Mouse (Mus musculus): Measurements from ENCODE around the gene Armc10. TPM values are rescaled to one million over a fixed set of nuclear protein-coding genes. Genes with fewer than 3 reads are reported as not detected.
A peak's percentile ranks its signal among the peaks of the same experiment; 100 is the strongest.

Armc10 gene
- total RNA-seq, 2 experiments from 2014 or later: 19.2 to 20.9 TPM

DNA sequence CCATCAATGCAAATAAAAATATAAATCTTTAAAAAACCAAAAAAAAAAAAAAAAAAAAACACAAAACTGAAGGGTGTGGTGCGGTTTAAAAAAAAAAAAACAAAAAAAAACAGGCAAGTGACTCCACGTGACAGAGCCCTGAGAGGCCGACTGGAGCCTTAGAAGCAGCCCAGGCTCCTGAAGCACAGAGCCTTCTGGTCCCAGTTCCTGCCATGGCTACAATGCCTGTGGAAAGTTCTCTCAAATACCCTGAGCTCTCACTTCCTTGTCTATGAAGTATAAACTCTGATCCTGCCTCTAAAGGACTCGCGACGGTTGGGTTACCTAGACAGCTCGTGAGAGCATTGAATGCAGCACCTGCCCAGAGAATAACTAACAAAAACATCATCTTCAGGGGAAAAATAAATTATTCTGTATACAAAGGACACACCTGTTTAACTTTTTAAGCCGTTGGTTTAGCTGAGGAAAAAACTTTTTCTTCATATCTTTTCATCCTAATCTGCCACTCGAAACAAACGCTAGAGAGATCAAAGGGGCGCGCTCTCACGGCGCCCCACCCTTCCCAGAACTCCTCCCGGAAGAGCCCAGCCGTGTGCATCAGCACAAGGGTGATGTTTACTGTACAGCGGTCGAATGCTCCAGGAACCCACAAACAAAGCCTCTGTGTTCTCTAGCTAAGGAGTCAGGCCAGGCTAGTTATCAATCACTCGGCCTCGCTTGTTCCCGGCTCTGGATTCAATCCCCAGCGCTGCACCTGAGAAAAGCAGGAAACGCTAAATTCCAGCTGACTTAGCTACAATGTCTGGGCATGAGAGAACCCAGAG, 27.4 kb downstream of the Armc10 start:
- intact Hi-C loops (cut with DNase I): no loop called here
- TF ChIP-seq CTCF (IDR thresholded peaks at IDR 0.05): no peak
- DNase-seq (ENCODE audit: extremely low spot score in 1 of 2, low spot score in 2 of 2): no peak
- Histone ChIP-seq H3K4me3 (peak overlapping the region; percentile 37), H3K27ac (peak overlapping the region; percentile 64)

DNA sequence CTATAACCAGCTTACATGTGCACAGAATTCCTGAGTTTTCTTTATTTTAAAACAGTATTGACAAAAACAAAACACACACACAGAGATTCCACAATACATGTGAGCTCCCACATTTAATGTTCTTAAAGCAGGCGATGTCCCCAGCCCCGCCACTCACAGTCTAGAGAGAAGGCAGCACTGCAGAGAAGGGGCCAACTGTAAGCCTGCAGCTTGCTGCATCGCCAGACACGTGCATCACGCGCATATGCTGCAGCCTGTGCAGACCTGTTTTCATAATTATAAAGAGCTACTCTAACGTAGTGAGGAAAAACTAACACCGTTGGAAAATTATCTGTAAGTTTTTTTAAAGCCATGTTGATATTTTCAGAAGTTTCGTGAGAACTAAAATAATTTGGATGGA, 28.1 kb downstream of the Armc10 start:
- Histone ChIP-seq H3K27ac (peak overlapping the region; percentile 24; the same call in 1 of the 2 replicates), H3K4me3 (no peak overlapping the region)
- intact Hi-C loops (cut with DNase I): no loop called here
- no peak for TF ChIP-seq CTCF (IDR thresholded peaks at IDR 0.05)
- DNase-seq (ENCODE audit: extremely low spot score in 1 of 2, low spot score in 2 of 2): no peak

DNA sequence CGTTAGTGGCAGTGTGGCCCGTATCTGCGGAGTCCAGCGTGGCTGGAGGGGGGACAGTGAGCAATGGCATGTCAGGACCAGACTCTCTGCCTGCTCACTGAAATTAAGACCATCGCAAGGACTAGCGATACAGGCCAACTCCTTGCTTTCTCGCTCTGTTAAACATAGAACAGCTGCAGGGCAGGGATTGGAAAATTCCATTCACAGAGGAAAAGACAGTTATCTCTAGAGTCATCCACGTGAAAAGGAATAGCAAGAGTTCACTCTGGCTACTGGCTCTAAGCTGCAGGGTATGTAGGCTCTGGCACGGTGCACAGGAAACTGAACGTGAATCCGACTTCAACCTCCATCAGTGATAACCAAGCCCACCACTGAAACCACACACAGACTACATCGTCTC, 29.4 kb downstream of the Armc10 start:
- no peak for DNase-seq (ENCODE audit: extremely low spot score in 1 of 2, low spot score in 2 of 2)
- no peak for TF ChIP-seq CTCF (IDR thresholded peaks at IDR 0.05)
- Histone ChIP-seq H3K27ac (no peak overlapping the region), H3K4me3 (no peak overlapping the region)
- intact Hi-C loops (cut with DNase I): no loop called here

DNA sequence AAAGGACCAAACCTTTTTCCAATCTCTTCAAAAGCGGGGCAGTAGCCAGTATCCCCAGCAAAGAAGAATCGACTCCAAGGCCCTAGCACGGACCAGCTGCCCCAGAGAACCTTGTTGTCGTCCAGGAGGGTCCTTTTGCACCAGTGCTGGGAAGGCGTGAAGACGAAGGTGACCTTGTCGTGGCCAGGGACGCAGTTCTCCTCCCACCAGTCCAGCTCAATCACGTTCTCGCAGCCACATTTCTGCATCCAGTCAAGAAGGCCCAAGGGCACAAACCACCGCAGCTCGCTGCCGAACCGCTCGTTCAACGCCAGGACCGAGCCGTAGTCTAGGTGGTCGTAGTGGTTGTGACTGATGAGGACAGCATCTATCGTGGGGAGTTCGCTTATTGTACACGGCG, 29.9 kb downstream of the Armc10 start:
- H3K4me3 ChIP-seq: no peak overlapping the region
- no peak overlapping the region for H3K27ac ChIP-seq
- intact Hi-C loops (cut with DNase I): no loop called here
- TF ChIP-seq CTCF (IDR thresholded peaks at IDR 0.05): no peak
- no peak for DNase-seq (ENCODE audit: extremely low spot score in 1 of 2, low spot score in 2 of 2)

DNA sequence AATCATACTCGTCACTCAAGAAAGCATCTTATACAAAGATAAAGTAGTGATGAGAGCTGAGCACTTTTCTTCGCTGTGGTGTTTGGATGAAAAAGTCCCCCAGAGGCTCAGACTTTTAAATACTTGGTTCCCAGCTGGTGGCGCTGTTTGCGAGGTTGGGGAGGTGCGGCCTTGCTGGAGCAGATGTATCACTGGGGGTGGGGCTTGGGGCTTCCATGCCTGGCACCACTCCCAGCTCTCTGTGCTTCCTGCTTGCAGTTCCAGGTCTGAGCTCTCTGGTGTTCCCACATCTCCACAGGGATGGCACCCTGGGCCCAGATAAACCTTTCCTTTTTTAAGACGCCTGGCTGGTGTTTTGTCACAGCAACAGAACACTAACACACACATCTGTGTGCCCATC, 32.3 kb downstream of the Armc10 start:
- intact Hi-C loops (cut with DNase I): no loop called here
- Histone ChIP-seq H3K4me3 (no peak overlapping the region), H3K27ac (no peak overlapping the region)
- DNase-seq (ENCODE audit: extremely low spot score in 1 of 2, low spot score in 2 of 2): no peak
- TF ChIP-seq CTCF (IDR thresholded peaks at IDR 0.05): no peak; the same call in 1 of the 2 replicates

DNA sequence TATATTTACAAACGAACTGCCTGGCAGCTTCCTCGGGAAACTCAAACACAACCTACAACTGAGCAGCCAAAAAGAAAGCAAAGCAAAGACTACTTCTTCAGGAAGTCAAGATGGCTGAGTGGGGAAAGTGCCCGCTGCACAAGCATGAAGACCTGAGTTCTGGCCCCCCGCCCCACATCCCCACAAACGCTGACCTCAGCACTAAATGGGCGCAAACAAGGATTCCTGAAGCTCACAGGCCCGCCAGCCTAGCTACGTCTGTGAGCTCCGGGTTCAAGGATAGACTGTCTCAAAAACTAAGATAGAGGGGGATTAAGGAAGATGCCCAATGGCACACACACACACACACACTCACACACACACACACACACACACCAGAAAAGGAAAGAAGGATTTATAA, 32.8 kb downstream of the Armc10 start:
- TF ChIP-seq CTCF (IDR thresholded peaks at IDR 0.05): no peak
- no peak for DNase-seq (ENCODE audit: extremely low spot score in 1 of 2, low spot score in 2 of 2)
- intact Hi-C loops (cut with DNase I): no loop called here
- Histone ChIP-seq H3K27ac (no peak overlapping the region), H3K4me3 (no peak overlapping the region)

DNA sequence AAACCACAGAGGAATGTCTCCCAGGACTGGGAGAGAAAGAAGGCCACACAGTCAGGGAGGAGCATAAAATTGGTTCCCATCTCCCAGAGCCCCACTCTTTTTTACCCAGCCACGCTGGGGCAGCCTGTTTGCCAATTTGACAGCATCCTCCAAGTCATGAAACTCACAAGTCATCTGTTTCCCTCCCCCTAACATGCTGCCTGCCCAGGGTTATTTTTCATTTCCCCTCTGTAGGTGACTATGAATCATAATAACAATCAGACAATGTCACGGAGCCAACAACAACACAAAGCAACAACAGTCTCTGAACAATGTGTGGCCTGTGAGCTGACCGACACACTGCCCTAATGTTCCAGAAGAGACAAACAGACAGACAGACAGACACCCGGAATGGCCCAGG, 34.4 kb downstream of the Armc10 start:
- peak overlapping the region; percentile 0; the same call in 1 of the 2 replicates for H3K27ac ChIP-seq
- no peak overlapping the region for H3K4me3 ChIP-seq
- no peak for DNase-seq (ENCODE audit: extremely low spot score in 1 of 2, low spot score in 2 of 2)
- no peak for TF ChIP-seq CTCF (IDR thresholded peaks at IDR 0.05)
- intact Hi-C loops (cut with DNase I): no loop called here

DNA sequence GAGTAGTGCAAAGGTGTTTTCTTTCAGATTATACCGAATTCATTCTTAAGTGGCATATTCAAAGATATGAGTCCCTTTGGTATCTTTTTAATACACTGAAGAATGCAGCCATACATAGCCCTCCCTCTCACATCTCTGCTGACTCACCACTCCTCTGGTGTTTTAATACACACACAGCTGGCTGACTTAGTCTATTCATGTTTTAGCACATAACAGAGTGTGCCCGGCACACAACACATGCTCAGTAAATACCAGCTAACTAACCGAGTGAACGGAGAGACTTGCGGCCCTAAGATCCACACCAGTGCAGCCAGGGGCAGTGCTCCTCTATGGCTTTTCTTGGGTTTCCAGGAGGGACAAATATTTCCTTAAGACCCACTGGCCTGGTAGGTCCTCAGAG, 35.3 kb downstream of the Armc10 start:
- DNase-seq (ENCODE audit: extremely low spot score in 1 of 2, low spot score in 2 of 2): no peak
- Histone ChIP-seq H3K4me3 (no peak overlapping the region), H3K27ac (peak overlapping the region; percentile 59)
- intact Hi-C loops (cut with DNase I): no loop called here
- no peak for TF ChIP-seq CTCF (IDR thresholded peaks at IDR 0.05)

DNA sequence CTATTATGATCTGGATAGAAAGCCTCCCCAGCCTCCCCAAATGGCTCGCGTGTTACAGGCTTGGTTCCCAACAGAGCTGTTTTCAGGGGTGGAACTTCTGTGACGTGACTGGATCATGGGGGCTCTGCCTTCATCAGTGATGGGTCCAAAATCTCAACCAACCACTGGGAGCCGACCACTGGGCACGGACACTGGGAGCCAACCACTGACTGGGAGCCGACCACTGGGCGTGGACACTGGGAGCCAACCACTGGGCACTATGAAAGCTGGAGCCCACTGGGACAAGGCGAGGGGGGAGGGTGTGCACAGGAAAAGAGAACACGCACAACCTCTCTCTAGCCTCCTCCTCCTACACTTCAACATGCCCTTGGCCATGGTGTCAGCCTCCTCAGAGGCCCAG, 38.2 kb downstream of the Armc10 start:
- Histone ChIP-seq H3K27ac (no peak overlapping the region), H3K4me3 (no peak overlapping the region)
- DNase-seq (ENCODE audit: extremely low spot score in 1 of 2, low spot score in 2 of 2): no peak
- intact Hi-C loops (cut with DNase I): no loop called here
- no peak for TF ChIP-seq CTCF (IDR thresholded peaks at IDR 0.05)

DNA sequence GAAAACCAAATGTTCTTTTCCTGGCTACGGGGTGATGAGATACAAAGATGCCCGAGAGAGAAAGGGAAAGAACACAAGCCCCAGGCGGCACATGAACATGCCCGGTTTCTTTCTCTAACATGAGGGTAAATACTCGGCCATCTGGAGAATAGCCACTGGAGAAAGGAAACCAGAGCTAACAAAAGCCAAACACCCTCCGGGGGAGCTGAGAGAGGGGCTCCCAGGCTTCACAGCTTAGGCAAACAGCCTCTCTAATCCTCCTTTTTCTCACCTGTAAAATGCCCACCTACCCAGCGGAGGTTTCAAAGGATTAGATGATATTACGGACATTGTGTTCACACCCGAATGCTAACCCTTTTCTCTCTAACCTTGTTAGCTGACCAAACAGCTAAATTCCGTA, 39.4 kb downstream of the Armc10 start:
- no peak overlapping the region for H3K4me3 ChIP-seq
- no peak for TF ChIP-seq CTCF (IDR thresholded peaks at IDR 0.05)
- no peak for DNase-seq (ENCODE audit: extremely low spot score in 1 of 2, low spot score in 2 of 2)
- intact Hi-C loops (cut with DNase I): no loop called here
- H3K27ac ChIP-seq: no peak overlapping the region

DNA sequence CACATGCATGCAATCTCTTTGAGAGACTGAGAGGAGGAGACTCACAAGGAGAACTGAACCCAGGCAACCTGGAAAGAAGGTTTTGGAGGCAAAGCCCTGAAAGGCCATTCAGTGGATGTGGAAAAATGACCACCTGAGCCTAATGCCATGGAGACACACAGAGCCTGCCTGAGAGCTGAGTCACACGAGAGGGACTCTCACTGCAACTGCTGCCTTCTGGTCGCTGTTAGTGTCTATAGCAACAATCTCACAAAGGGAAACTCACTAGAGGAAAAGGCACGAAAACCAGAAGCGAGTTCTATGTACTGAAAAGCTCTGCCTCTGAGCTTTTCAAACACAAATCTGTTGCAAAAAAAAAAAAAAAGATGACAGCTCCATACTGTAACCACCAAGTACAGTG, 41.4 kb downstream of the Armc10 start:
- intact Hi-C loops (cut with DNase I): no loop called here
- TF ChIP-seq CTCF (IDR thresholded peaks at IDR 0.05): no peak
- H3K4me3 ChIP-seq: no peak overlapping the region
- no peak for DNase-seq (ENCODE audit: extremely low spot score in 1 of 2, low spot score in 2 of 2)
- H3K27ac ChIP-seq: no peak overlapping the region

DNA sequence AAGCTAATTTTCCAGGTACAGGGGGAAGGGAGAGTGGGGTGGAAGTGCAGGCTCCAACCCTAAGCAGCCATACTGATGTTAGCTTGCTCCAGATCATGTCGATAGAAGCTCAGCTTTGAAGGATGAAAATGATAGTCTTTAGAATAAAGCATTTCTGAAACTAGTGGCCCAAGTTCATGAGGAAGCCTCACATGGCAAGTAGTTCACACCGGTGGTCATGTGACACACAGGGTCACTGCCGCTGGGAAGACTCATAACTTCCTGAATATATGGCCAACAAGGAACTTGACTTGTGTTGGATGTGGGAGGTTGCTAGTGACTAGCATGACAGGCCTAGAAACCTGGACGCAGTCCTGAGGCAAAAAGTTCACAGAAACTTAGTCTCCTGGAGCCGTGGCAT, 46.6 kb downstream of the Armc10 start:
- Histone ChIP-seq H3K4me3 (no peak overlapping the region), H3K27ac (no peak overlapping the region)
- TF ChIP-seq CTCF (IDR thresholded peaks at IDR 0.05): no peak
- no peak for DNase-seq (ENCODE audit: extremely low spot score in 1 of 2, low spot score in 2 of 2)
- intact Hi-C loops (cut with DNase I): no loop called here

DNA sequence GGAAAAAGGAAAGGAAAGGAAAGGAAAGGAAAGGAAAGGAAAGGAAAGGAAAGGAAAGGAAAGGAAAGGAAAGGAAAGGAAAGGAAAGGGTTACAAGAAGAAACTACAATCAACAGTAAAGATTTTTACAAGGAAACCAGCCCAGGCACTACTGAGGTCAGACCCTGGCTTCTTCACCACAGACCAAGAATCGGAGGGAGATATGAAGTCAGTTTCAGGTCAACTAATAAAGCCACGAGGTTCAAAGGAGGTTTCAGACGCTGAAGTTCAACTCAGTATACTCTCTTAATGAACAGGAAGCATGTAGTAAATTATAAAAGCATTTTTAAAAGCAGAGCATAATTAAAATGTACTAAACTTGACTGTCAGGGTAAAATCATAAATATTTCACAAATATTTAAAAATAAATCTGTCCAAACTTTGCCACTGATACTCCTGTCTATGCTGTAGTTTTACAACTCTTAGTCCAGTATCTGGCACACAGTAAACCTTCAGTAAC, 47.8 kb downstream of the Armc10 start:
- intact Hi-C loops (cut with DNase I): no loop called here
- DNase-seq (ENCODE audit: extremely low spot score in 1 of 2, low spot score in 2 of 2): no peak
- TF ChIP-seq CTCF (IDR thresholded peaks at IDR 0.05): no peak

More for the DNA sequence above, 47.8 kb downstream of the Armc10 start:
- Histone ChIP-seq H3K27ac (no peak overlapping the region), H3K4me3 (no peak overlapping the region)
